Mouse (Mus musculus): ENCODE measurements around the gene Abce1.

- TF ChIP-seq POLR2A (IDR thresholded peaks at IDR 0.05; ENCODE audit: borderline replicate concordance, extremely low read depth, low read depth, low read length) (no peak), CTCF (IDR thresholded peaks at IDR 0.05; ENCODE audit: insufficient read depth, low read length) (no peak)
Observed at GRCm38 (mm10) chr8:79680555-79680954, 31.0 kb downstream of the Abce1 start.
